Mouse (Mus musculus): ENCODE measurements at regions not wholly inside any gene's neighbourhood (a gene's known extent, or its start where the extent isn't known, plus 50 kb on each side); places are given as distances from the start of the nearest gene placed in this dataset.

- H3K27me3 ChIP-seq (replicated peaks) = no peaks in the 10 kb centered on the region
- DNase-seq (ENCODE audit: extremely low read depth) = no peak
- H3K4me3 ChIP-seq (replicated peaks in 1 of 3; ENCODE audit: low read depth in 2 of 3, low read length in 2 of 3, poor library complexity in 1 of 3) = no peak overlapping the region
- no peaks in the 10 kb centered on the region for H3K9me3 ChIP-seq (replicated peaks; ENCODE audit: low read length)
- H3K27ac ChIP-seq (ENCODE audit: insufficient read depth, low read depth) = no peak overlapping the region
- no peak overlapping the region for H3K9ac ChIP-seq (ENCODE audit: insufficient read depth, low read depth)
- in situ Hi-C loops (cut with MboI; ENCODE audit: low pct_ligation_motif_present, low pct_unique_long_range_greater_than_20kb, low sequenced_read_pairs) (loop anchor here (25.0 kb wide), 1 partner anchor 249 kb away; no protein-coding TSS in a partner anchor), dilution Hi-C loops (cut with MboI; ENCODE audit: extremely low pct_ligation_motif_present, extremely low pct_unique_long_range_greater_than_20kb, low sequenced_read_pairs) (no loop called here)
- 0 out of 4 replicates have a peak, but pooled peaks cover 0 to 2% of the 10 kb centered on the region in 2 experiments for H3K4me1 ChIP-seq (ENCODE audit: control insufficient read depth in 1 of 2, insufficient read depth in 2 of 2)
- H3K36me3 ChIP-seq (replicated peaks in 1 of 2; ENCODE audit: control insufficient read depth in 1 of 2, insufficient read depth in 1 of 2, low read length in 1 of 2) = no peaks in the 10 kb centered on the region
- no peak for TF ChIP-seq TBP (conservative IDR thresholded peaks at IDR 0.05; ENCODE audit: low read depth, low read length)
- no peak for TF ChIP-seq ZMIZ1 (IDR thresholded peaks at IDR 0.05; ENCODE audit: low read depth, low read length)
- no peak for TF ChIP-seq CTCF (conservative IDR thresholded peaks at IDR 0.05 in 1 of 2, IDR thresholded peaks at IDR 0.05 in 1 of 2; ENCODE audit: low read depth in 2 of 2, low read length in 2 of 2)
- no peak for TF ChIP-seq MAX (IDR thresholded peaks at IDR 0.05; ENCODE audit: low read length)
- TF ChIP-seq USF1 (IDR thresholded peaks at IDR 0.05; ENCODE audit: low read depth, low read length) = no peak
- no peak for TF ChIP-seq POLR2A (IDR thresholded peaks at IDR 0.05; ENCODE audit: low read depth, low read length)
- no peak for TF ChIP-seq KAT2A (IDR thresholded peaks at IDR 0.05; ENCODE audit: insufficient replicate concordance, low read length)
- TF ChIP-seq ELF1 (IDR thresholded peaks at IDR 0.05; ENCODE audit: low read depth, low read length) = no peak
- TF ChIP-seq BHLHE40 (IDR thresholded peaks at IDR 0.05; ENCODE audit: low read depth, low read length) = no peak
- no peak for TF ChIP-seq HCFC1 (IDR thresholded peaks at IDR 0.05; ENCODE audit: low read depth, low read length)
- TF ChIP-seq UBTF (IDR thresholded peaks at IDR 0.05; ENCODE audit: low read depth, low read length) = no peak
- TF ChIP-seq TCF12 (IDR thresholded peaks at IDR 0.05; ENCODE audit: low read depth, low read length) = no peak
- TF ChIP-seq MXI1 (IDR thresholded peaks at IDR 0.05; ENCODE audit: low read depth, low read length) = no peak
- no peak for TF ChIP-seq E2F4 (IDR thresholded peaks at IDR 0.05; ENCODE audit: insufficient replicate concordance, low read depth, low read length)
- TF ChIP-seq ETS1 (conservative IDR thresholded peaks at IDR 0.05; ENCODE audit: low read depth, low read length) = no peak
- TF ChIP-seq SIN3A (IDR thresholded peaks at IDR 0.05; ENCODE audit: low read length) = no peak
- H3K79me2 ChIP-seq (replicated peaks; ENCODE audit: control insufficient read depth, extremely low read depth, insufficient read depth, poor library complexity, severe bottlenecking) = no peaks in the 10 kb centered on the region
- H3K4me2 ChIP-seq (ENCODE audit: insufficient read depth, low read depth, poor library complexity, severe bottlenecking) = no peak overlapping the region
Observed at GRCm38 (mm10) chr10:44763102-44763501, 234.8 kb upstream of the Prdm1 start.

DNA sequence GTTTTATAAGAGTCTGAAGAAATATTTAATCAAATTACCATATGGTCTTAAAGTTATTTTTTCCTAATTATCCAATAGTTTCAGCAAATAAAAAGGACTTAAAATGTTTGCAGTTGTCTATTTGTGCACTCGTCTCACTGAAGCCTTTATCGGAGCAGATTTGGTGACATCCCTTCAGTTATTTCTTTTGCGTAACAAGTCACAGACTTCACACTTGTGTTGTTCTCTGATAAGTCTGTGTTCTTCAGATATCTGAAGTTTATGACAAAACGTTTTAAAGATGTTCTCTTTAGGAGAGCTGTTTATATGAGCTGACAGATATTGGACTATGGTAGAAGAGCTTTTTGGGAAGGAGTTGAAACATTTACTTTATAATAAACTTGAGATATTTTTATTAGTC is 233.8 kb upstream of the Prdm1 start:
- Histone ChIP-seq H3K4me1 (ENCODE audit: control insufficient read depth in 1 of 2, insufficient read depth in 2 of 2) (no peaks in the 10 kb centered on the region), H3K79me2 (replicated peaks; ENCODE audit: control insufficient read depth, extremely low read depth, insufficient read depth, poor library complexity, severe bottlenecking) (no peaks in the 10 kb centered on the region), H3K9ac (ENCODE audit: insufficient read depth, low read depth) (no peak overlapping the region), H3K9me3 (replicated peaks; ENCODE audit: low read length) (no peaks in the 10 kb centered on the region), H3K27ac (ENCODE audit: insufficient read depth, low read depth) (no peak overlapping the region), H3K4me3 (replicated peaks in 1 of 3; ENCODE audit: low read depth in 2 of 3, low read length in 2 of 3, poor library complexity in 1 of 3) (no peak overlapping the region), H3K27me3 (replicated peaks) (no peaks in the 10 kb centered on the region), H3K4me2 (ENCODE audit: insufficient read depth, low read depth, poor library complexity, severe bottlenecking) (no peak overlapping the region), H3K36me3 (replicated peaks in 1 of 2; ENCODE audit: control insufficient read depth in 1 of 2, insufficient read depth in 1 of 2, low read length in 1 of 2) (no peaks in the 10 kb centered on the region)
- in situ Hi-C loops (cut with MboI; ENCODE audit: low pct_ligation_motif_present, low pct_unique_long_range_greater_than_20kb, low sequenced_read_pairs) = loop anchor here (25.0 kb wide), 1 partner anchor 250 kb away; no protein-coding TSS in a partner anchor
- dilution Hi-C loops (cut with MboI; ENCODE audit: extremely low pct_ligation_motif_present, extremely low pct_unique_long_range_greater_than_20kb, low sequenced_read_pairs) = no loop called here
- no peak for DNase-seq (ENCODE audit: extremely low read depth)
- no peak for TF ChIP-seq MAZ (IDR thresholded peaks at IDR 0.05; ENCODE audit: low read depth, low read length)
- no peak for TF ChIP-seq UBTF (IDR thresholded peaks at IDR 0.05; ENCODE audit: low read depth, low read length)

All from CH12.LX (cell line).